Mouse (Mus musculus) liver, embryonic 11.5 days (tissue): Measurements from ENCODE around the gene Alx3. TPM values are rescaled to one million over a fixed set of nuclear protein-coding genes. Genes with fewer than 3 reads are reported as not detected.

Experiments
- ATAC-seq: fragments of 200-750 bp; cut with Nextera tagmentation; replicated peaks from 2 replicates; pipeline ENCODE4 v1.8.0; 2017; ENCODE audit warnings: moderate number of reproducible peaks, mild to moderate bottlenecking, moderate TSS enrichment, moderate library complexity; ENCODE audit not compliant: low FRiP score
- DNase-seq: peaks from one replicate; pipeline ENCODE4 v3.0.0-alpha.2; 2017; ENCODE audit warnings: low spot score
- H3K27ac ChIP-seq: fragments of 300-500 bp; sonication (generic); 2 replicates; pipeline ENCODE4 v1.5.1; 2014; ENCODE audit warnings: mild to moderate bottlenecking, low read depth, low read length, control low read depth
- H3K27me3 ChIP-seq: fragments of 300-500 bp; sonication (generic); replicated peaks from 2 replicates; pipeline ENCODE4 v1.6.1; 2014; ENCODE audit warnings: low read length, mixed read lengths; ENCODE audit not compliant: control insufficient read depth, insufficient read depth
- H3K36me3 ChIP-seq: fragments of 300-500 bp; sonication (generic); 2 replicates; pipeline ENCODE4 v1.6.1; 2014; ENCODE audit warnings: mild to moderate bottlenecking, low read length, moderate library complexity, mixed read lengths; ENCODE audit not compliant: control insufficient read depth, insufficient read depth
- H3K4me1 ChIP-seq: fragments of 300-500 bp; sonication (generic); replicated peaks from 2 replicates; pipeline ENCODE4 v1.6.1; 2014; ENCODE audit warnings: low read length, mixed read lengths; ENCODE audit not compliant: control insufficient read depth, insufficient read depth
- H3K4me2 ChIP-seq: fragments of 300-500 bp; sonication (generic); 2 replicates; pipeline ENCODE4 v1.6.1; 2014; ENCODE audit warnings: mild to moderate bottlenecking, control low read depth, moderate library complexity
- H3K4me3 ChIP-seq: fragments of 300-500 bp; sonication (generic); 2 replicates; pipeline ENCODE4 v1.5.1; 2014; ENCODE audit warnings: low read depth, low read length, control low read depth
- H3K9ac ChIP-seq: fragments of 300-500 bp; sonication (generic); 2 replicates; pipeline ENCODE4 v1.6.1; 2014; ENCODE audit warnings: low read depth, low read length, control low read depth
- H3K9me3 ChIP-seq: fragments of 300-500 bp; sonication (generic); 2 replicates; pipeline ENCODE4 v1.6.1; 2016; ENCODE audit warnings: low read length, inconsistent platforms, mixed read lengths; ENCODE audit not compliant: control insufficient read depth
- WGBS: fragments of 180-500 bp; shearing (Covaris S2); extraction: QIAGEN DNeasy Blood & Tissue Kit; methylation state at CpG from one replicate; pipeline ENCODE4 v1.1.7; 2014; 5-methylcytosine and 5-hydroxymethylcytosine counted together
- polyA plus RNA-seq: library from polyadenylated mRNA; unstranded; fragments of >200 nt; fragmentation: Nextera tagmentation; extraction: Ambion mirVana; gene quantifications from 2 replicates; pipeline ENCODE4 v1.2.1, GENCODE M21; 2014

Alx3 gene
- polyA plus RNA-seq, 1 experiment from 2014 or later, result 5.6 TPM

DNA sequence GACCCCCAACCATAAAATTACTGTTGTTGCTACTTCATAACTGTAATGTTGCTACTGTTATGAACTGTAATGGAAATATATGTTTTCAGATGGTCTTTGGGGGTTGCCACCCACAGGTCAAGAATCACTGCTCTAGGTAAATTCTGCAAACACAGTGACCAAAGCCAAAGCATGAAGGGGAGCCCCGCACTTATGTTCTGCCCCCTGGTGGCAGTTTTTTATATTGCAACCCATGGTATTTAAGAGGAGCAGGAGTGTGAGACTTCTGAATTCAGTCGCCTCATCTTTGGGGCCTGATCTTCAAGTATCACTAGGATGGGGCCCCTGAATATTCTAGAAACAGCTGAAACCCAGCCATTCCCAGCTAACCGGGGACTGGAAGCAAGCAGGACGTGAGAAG lies 15.4 kb upstream of the Alx3 start:
- Histone ChIP-seq H3K27ac (no peak overlapping the region), H3K9ac (no peak overlapping the region), H3K27me3 (peaks cover 59% of the 10 kb centered on the region), H3K4me3 (no peak overlapping the region), H3K4me2 (no peak overlapping the region), H3K4me1 (peaks cover 18% of the 10 kb centered on the region), H3K36me3 (no peaks in the 10 kb centered on the region), H3K9me3 (no peaks in the 10 kb centered on the region)
- 2% methylated on average over 4 of the region's 4 CpGs for WGBS
- ATAC-seq (no peak), DNase-seq (no peak)

DNA sequence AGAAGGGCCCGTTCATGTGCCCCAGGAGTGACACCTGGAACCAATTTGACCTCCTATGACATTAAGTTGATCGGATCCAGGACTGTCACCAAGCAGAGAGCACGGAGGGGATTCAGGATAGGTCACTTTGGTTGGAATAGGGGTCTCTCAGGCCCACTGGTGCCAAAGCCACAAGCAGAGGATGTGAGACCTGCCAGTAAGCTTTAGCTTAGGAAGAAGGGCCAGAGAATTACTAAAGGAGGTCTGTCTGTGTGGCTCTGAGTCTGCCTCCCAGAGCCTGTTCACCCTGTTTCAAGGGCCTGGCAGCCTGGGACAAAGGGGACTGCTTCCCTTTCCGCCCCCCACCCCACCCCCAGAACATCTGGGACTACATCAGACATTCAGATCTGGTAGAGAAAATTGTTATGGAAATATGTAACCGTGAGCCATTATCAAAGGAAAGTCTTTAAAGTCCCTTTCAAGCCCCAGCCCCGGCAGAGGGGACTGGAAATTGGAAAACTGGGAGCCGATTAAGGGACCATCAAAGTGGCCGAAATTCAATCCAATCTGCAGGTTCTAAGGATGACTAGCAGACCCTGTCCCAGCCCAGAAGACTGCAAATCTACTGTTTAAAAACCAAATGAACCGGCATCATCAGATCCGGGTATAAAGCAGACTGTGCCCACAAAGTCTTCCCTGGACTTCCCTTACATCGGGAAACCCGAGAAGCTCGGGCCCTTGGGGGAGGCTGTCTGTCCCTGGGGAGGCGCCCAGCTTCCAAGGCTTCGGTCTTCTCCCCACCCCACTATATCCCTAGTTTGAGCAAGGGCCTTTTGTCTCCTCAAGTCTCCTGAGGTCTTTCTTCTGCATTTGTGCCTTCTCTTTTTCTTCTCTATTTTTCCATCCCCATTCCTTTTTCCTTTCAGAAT lies 13.5 kb upstream of the Alx3 start:
- Histone ChIP-seq H3K4me2 (no peak overlapping the region), H3K27ac (no peak overlapping the region), H3K4me1 (peaks cover 18% of the 10 kb centered on the region), H3K9ac (no peak overlapping the region), H3K9me3 (no peaks in the 10 kb centered on the region), H3K27me3 (peaks cover 78% of the 10 kb centered on the region), H3K4me3 (no peak overlapping the region), H3K36me3 (no peaks in the 10 kb centered on the region)
- DNase-seq, result no peak
- ATAC-seq, result no peak
- 11% methylated on average over 15 of the region's 15 CpGs for WGBS

DNA sequence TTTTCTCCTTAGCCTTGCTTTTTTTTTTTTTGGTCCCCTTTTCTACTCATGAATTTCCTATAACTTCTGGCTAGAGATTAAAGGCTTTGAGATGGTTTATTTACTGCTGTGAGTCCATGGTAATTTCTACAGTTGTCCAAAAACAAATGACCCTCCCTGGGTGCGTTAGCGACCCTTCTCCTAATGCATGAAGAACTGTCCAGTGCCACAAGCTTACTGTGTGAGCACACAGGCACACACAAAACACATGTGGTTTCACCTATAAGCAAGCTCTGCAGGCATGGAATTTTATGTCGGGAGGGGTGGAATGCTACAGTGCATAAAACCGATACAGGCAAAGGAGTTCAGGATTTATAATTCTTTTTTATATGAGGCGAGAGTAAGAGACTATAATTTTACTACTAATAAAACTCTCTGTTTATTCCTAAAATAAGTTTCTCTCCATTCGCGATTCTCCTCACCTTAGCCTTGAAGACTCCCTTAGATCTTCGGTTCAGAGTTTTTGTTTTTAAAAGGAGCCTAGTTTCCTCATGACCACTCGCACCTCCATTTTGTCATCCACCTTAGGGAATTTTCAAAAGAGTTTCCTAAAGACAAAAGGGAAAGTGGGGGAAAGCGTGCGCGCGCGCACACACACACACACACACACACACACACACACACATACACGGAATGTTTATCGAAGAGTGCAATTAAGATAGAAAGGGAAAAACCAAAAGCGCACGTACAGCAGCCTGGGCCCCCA lies 12.5 kb upstream of the Alx3 start:
- no peak for DNase-seq
- H3K4me1 ChIP-seq, result peaks cover 14% of the 10 kb centered on the region
- peak overlapping the region; percentile 36 for H3K4me3 ChIP-seq
- H3K4me2 ChIP-seq, result peak overlapping the region; percentile 57
- H3K9ac ChIP-seq, result no peak overlapping the region
- WGBS, result 6% methylated on average over 18 of the region's 18 CpGs
- no peak for ATAC-seq
- no peak overlapping the region for H3K27ac ChIP-seq
- peaks cover 83% of the 10 kb centered on the region for H3K27me3 ChIP-seq
- H3K36me3 ChIP-seq, result no peaks in the 10 kb centered on the region
- H3K9me3 ChIP-seq, result no peaks in the 10 kb centered on the region

DNA sequence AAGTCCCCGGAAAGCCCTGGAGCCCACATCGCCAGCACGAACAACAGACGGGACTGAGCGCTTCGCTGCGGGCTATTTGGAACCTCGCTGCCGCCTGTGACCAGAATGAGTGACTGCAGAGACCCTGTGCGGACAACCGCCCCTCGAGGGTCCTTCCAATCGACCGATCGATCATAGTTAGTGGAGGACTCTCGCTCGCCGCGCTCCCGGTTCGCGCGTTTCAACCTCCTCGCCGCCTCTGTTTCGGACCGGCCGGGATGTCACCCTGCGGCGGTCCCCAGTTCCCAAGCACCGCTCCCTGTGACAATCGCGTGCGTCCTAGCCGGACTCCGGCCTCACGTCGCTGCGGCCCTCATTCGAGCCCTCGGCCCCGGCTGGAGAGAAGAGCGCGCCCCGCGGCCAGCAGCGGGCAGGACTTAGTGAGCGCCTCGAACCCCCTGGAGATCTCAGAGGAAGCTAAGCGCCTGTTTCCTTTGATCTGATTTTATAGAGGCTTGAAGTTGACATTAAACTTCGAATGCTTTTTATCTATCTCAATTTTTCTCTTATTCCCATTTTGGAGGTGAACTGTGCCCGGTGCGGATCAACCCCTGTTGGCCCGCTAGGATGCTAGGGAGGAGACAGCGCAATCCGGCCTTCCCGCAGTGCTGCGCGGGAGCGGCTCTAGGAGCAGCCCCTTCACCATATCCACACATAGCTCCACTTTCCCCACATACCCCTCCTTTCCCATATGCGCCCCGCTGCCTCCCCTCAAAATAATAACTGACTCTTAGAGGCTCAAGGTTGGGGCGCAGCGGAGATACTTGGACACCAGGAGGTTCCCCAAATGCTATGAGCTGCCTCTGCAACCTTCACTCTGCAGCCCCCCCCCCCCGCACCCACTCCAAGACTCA lies 11.7 kb upstream of the Alx3 start:
- DNase-seq (peak; percentile 57), ATAC-seq (no peak)
- 2% methylated on average over 65 of the region's 65 CpGs for WGBS
- Histone ChIP-seq H3K4me3 (peak overlapping the region; percentile 36), H3K9ac (no peak overlapping the region), H3K27ac (no peak overlapping the region), H3K9me3 (no peaks in the 10 kb centered on the region), H3K36me3 (no peaks in the 10 kb centered on the region), H3K4me2 (peak overlapping the region; percentile 57), H3K4me1 (peaks cover 6% of the 10 kb centered on the region), H3K27me3 (peaks cover 90% of the 10 kb centered on the region)

DNA sequence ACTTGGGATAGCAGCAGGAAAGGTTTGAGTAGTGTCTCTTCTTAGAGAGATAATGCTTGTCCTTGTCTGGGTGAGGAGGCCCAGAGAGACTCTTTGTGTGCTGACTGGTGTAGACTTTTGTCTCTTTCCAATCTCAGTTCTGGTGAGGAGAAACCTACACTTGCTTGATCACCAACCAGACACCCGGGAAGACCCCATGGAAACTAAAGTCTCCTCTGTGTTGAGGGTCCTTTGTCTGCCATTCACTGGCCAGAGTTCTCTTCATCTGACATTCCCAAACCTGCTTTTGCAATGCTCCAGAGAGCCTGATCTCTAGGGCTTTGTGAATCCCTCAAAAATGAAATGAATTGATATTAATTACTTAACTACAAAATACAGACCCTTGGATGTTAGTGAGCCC lies 10.9 kb upstream of the Alx3 start:
- ATAC-seq (no peak), DNase-seq (no peak)
- no peak overlapping the region for H3K27ac ChIP-seq
- 13% methylated on average over 1 of the region's 1 CpGs for WGBS
- H3K4me3 ChIP-seq, result no peak overlapping the region
- peaks cover 5% of the 10 kb centered on the region; the same call in 1 of the 2 replicates for H3K4me1 ChIP-seq
- H3K9me3 ChIP-seq, result no peaks in the 10 kb centered on the region
- no peak overlapping the region for H3K9ac ChIP-seq
- H3K27me3 ChIP-seq, result peaks cover 89% of the 10 kb centered on the region
- H3K4me2 ChIP-seq, result no peak overlapping the region
- no peaks in the 10 kb centered on the region for H3K36me3 ChIP-seq

DNA sequence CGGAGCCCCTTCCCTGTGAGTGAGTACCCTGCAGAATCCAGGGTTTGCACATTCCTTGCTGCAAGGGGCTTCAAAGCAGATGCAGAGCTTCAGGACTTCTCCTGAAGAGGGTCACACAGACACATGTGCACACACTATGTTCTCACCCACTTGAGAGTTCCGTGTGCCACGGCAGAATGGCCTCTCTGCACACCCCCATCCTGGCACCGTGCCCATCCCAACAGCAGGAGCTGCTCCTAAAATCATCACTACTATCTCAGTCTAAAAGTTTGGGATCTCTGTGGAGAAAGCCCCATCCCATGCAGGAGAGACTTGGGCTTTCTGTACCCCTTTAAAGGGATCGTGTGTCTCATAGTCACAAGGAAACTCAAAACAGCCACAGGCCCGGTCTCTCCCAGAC lies 8.3 kb upstream of the Alx3 start:
- WGBS, result 78% methylated on average over 6 of the region's 6 CpGs

DNA sequence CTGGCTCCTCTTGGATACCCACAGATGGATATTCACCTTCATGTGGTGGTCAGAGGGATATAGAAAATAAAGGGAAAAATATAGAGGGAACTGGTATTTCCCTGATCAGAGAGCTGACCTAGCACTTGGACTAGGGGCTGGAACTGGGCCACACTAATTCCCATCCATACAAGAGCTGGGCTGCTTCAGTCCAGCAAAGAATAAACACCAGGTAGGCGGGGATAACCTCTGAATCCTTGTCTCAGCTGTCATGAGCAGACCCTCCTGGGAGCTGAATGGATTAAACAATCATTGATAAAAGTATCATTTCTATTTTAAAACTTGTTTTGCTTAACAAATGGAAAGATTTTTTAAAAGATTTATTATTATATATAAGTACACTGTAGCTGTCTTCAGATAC lies 3.2 kb upstream of the Alx3 start:
- no peak for DNase-seq
- 50% methylated on average over 1 of the region's 1 CpGs for WGBS
- H3K36me3 ChIP-seq, result no peaks in the 10 kb centered on the region
- no peak overlapping the region for H3K4me2 ChIP-seq
- H3K4me1 ChIP-seq, result no peaks in the 10 kb centered on the region
- no peaks in the 10 kb centered on the region for H3K9me3 ChIP-seq
- H3K4me3 ChIP-seq, result no peak overlapping the region
- no peak overlapping the region for H3K9ac ChIP-seq
- no peak overlapping the region for H3K27ac ChIP-seq
- peaks cover 74% of the 10 kb centered on the region for H3K27me3 ChIP-seq
- no peak for ATAC-seq

More for the DNA sequence above, 8.3 kb upstream of the Alx3 start:
- Histone ChIP-seq H3K27me3 (peaks cover 78% of the 10 kb centered on the region), H3K9me3 (no peaks in the 10 kb centered on the region), H3K27ac (no peak overlapping the region), H3K4me3 (no peak overlapping the region), H3K4me2 (no peak overlapping the region), H3K4me1 (peaks cover 5% of the 10 kb centered on the region; the same call in 1 of the 2 replicates), H3K36me3 (no peaks in the 10 kb centered on the region), H3K9ac (no peak overlapping the region)
- ATAC-seq, result no peak
- no peak for DNase-seq

DNA sequence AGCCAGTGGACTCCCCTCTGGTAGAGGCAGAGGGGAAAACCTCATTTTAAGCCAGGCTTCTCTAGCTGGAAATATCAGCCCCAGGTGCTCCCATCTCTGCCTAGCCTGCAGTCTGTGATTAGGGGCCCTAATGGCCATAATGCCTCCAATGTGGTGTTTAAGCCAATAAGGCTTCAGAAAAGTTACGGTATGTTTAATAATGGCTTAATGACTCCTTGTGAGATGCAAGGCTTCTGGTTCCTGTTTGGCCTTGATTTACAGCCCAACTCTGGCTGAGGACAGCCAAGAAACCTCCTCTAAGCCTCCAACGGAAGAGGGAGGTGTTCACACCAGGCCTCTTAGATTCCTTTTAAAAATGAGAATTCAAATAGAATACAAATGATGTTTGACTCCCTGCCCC lies 1.2 kb upstream of the Alx3 start:
- H3K4me2 ChIP-seq, result no peak overlapping the region
- no peak overlapping the region for H3K27ac ChIP-seq
- no peak for DNase-seq
- WGBS, result 36% methylated on average over 2 of the region's 2 CpGs
- no peak for ATAC-seq
- H3K4me1 ChIP-seq, result no peaks in the 10 kb centered on the region
- peaks cover 81% of the 10 kb centered on the region for H3K27me3 ChIP-seq
- H3K9me3 ChIP-seq, result no peaks in the 10 kb centered on the region
- H3K9ac ChIP-seq, result no peak overlapping the region
- no peak overlapping the region for H3K4me3 ChIP-seq
- no peaks in the 10 kb centered on the region for H3K36me3 ChIP-seq
